Mouse (Mus musculus): ENCODE results near the gene Obsl1. TPM values are rescaled to one million over a fixed set of nuclear protein-coding genes. Genes with fewer than 3 reads are reported as not detected.
A peak's percentile ranks its signal among the peaks of the same experiment; 100 is the strongest.

Gene Obsl1
- polyA plus RNA-seq, 1 experiment from 2014 or later = 28.1 TPM

GRCm38 (mm10) chr1:75512550-75512949 lies 6.3 kb upstream of the Obsl1 start:
- no peak overlapping the region for H3K27ac ChIP-seq (replicated peaks)
- 93% methylated on average over 3 of the region's 3 CpGs for WGBS
- H3K27me3 ChIP-seq = peaks cover 8% of the 10 kb centered on the region
- H3K36me3 ChIP-seq = no peaks in the 10 kb centered on the region
- no peak overlapping the region for H3K4me2 ChIP-seq
- H3K9me3 ChIP-seq = no peaks in the 10 kb centered on the region
- H3K4me1 ChIP-seq (replicated peaks) = 0 out of 2 replicates have a peak, but pooled peaks cover 6% of the 10 kb centered on the region
- H3K4me3 ChIP-seq = no peak overlapping the region
- no peak overlapping the region for H3K9ac ChIP-seq
- ATAC-seq (ENCODE audit: low read depth) = no peak

- Histone ChIP-seq H3K4me2 (no peak overlapping the region), H3K9ac (no peak overlapping the region), H3K9me3 (no peaks in the 10 kb centered on the region), H3K36me3 (no peaks in the 10 kb centered on the region), H3K4me3 (no peak overlapping the region), H3K27me3 (peaks cover 10% of the 10 kb centered on the region), H3K4me1 (replicated peaks) (peaks cover 16% of the 10 kb centered on the region), H3K27ac (replicated peaks) (no peak overlapping the region)
- ATAC-seq (ENCODE audit: low read depth) = no peak
- 70% methylated on average over 4 of the region's 4 CpGs for WGBS
These were observed 5.4 kb upstream of the Obsl1 start for GRCm38 (mm10) chr1:75511437-75512210.

GRCm38 (mm10) chr1:75510154-75510553 lies 3.9 kb upstream of the Obsl1 start:
- no peak for ATAC-seq (ENCODE audit: low read depth)
- Histone ChIP-seq H3K36me3 (no peaks in the 10 kb centered on the region), H3K27me3 (peaks cover 10% of the 10 kb centered on the region), H3K4me3 (no peak overlapping the region), H3K4me1 (replicated peaks) (peaks cover 20% of the 10 kb centered on the region), H3K9me3 (no peaks in the 10 kb centered on the region), H3K27ac (replicated peaks) (no peak overlapping the region), H3K4me2 (no peak overlapping the region), H3K9ac (no peak overlapping the region)
- 76% methylated on average over 5 of the region's 5 CpGs for WGBS

GRCm38 (mm10) chr1:75509586-75509985 lies 3.3 kb upstream of the Obsl1 start:
- H3K36me3 ChIP-seq = no peaks in the 10 kb centered on the region
- no peak overlapping the region for H3K4me3 ChIP-seq
- H3K9me3 ChIP-seq = no peaks in the 10 kb centered on the region
- no peak overlapping the region for H3K27ac ChIP-seq (replicated peaks)
- no peak overlapping the region for H3K9ac ChIP-seq
- no peak overlapping the region for H3K4me2 ChIP-seq
- WGBS = 54% methylated on average over 20 of the region's 20 CpGs
- peaks cover 26% of the 10 kb centered on the region for H3K4me1 ChIP-seq (replicated peaks)
- peaks cover 10% of the 10 kb centered on the region for H3K27me3 ChIP-seq
- ATAC-seq (ENCODE audit: low read depth) = no peak

- peak within 1 kb of the TSS; percentile 72 for H3K4me3 ChIP-seq
- no peaks in the 10 kb centered on the region for H3K9me3 ChIP-seq
- H3K27me3 ChIP-seq = peaks cover 23% of the 10 kb centered on the region
- peaks cover 10% of the 10 kb centered on the region for H3K36me3 ChIP-seq
- H3K4me1 ChIP-seq (replicated peaks) = peaks cover 30% of the 10 kb centered on the region
- H3K4me2 ChIP-seq = peak within 1 kb of the TSS; percentile 84
- peak within 1 kb of the TSS; percentile 91 for H3K27ac ChIP-seq (replicated peaks)
- peak within 1 kb of the TSS; percentile 98 for H3K9ac ChIP-seq
- 80% methylated on average over 10 of the region's 10 CpGs for WGBS
- no peak for ATAC-seq (ENCODE audit: low read depth)
These were observed 754 bp upstream of the Obsl1 start, which contains the start of gene Inha for GRCm38 (mm10) chr1:75507006-75507405. Inha (plus strand) TSS chr1:75507077.

- ATAC-seq (ENCODE audit: low read depth) = peak; percentile 71
- peaks cover 26% of the 10 kb centered on the region for H3K36me3 ChIP-seq
- H3K9me3 ChIP-seq = no peaks in the 10 kb centered on the region
- peaks cover 23% of the 10 kb centered on the region for H3K27me3 ChIP-seq
- peaks cover 26% of the 10 kb centered on the region for H3K4me1 ChIP-seq (replicated peaks)
- peak overlapping the region; percentile 84 for H3K4me2 ChIP-seq
- H3K27ac ChIP-seq (replicated peaks) = peak overlapping the region; percentile 91
- H3K4me3 ChIP-seq = peak overlapping the region; percentile 72
- WGBS = under 1% methylated on average over 82 of the region's 84 CpGs
- peak overlapping the region; percentile 98 for H3K9ac ChIP-seq
These were observed 895 bp downstream of the Obsl1 start for GRCm38 (mm10) chr1:75505159-75505955.

- 71% methylated on average over 9 of the region's 9 CpGs for WGBS
- H3K9ac ChIP-seq = peak overlapping the region; percentile 98; the same call in 1 of the 2 replicates
- H3K4me2 ChIP-seq = peak overlapping the region; percentile 84
- ATAC-seq (ENCODE audit: low read depth) = no peak
- H3K36me3 ChIP-seq = peaks cover 34% of the 10 kb centered on the region
- H3K27me3 ChIP-seq = peaks cover 21% of the 10 kb centered on the region
- peak overlapping the region; percentile 72 for H3K4me3 ChIP-seq
- H3K27ac ChIP-seq (replicated peaks) = peak overlapping the region; percentile 91
- no peaks in the 10 kb centered on the region for H3K9me3 ChIP-seq
- H3K4me1 ChIP-seq (replicated peaks) = peaks cover 26% of the 10 kb centered on the region
These were observed 1.8 kb downstream of the Obsl1 start for GRCm38 (mm10) chr1:75504256-75505045.

GRCm38 (mm10) chr1:75503651-75503980 lies 2.6 kb downstream of the Obsl1 start:
- no peak overlapping the region for H3K4me2 ChIP-seq
- WGBS = 76% methylated on average over 23 of the region's 23 CpGs
- H3K9me3 ChIP-seq = no peaks in the 10 kb centered on the region
- no peak for ATAC-seq (ENCODE audit: low read depth)
- H3K36me3 ChIP-seq = peaks cover 37% of the 10 kb centered on the region
- peaks cover 16% of the 10 kb centered on the region for H3K27me3 ChIP-seq
- H3K27ac ChIP-seq (replicated peaks) = no peak overlapping the region
- no peak overlapping the region for H3K9ac ChIP-seq
- H3K4me3 ChIP-seq = no peak overlapping the region
- peaks cover 26% of the 10 kb centered on the region for H3K4me1 ChIP-seq (replicated peaks)

- 87% methylated on average over 25 of the region's 25 CpGs for WGBS
- Histone ChIP-seq H3K4me3 (no peak overlapping the region), H3K9me3 (no peaks in the 10 kb centered on the region), H3K36me3 (peaks cover 43% of the 10 kb centered on the region), H3K9ac (no peak overlapping the region), H3K27ac (replicated peaks) (no peak overlapping the region), H3K4me1 (replicated peaks) (peaks cover 26% of the 10 kb centered on the region), H3K4me2 (no peak overlapping the region), H3K27me3 (peaks cover 16% of the 10 kb centered on the region)
- ATAC-seq (ENCODE audit: low read depth) = no peak
These were observed 3.2 kb downstream of the Obsl1 start for GRCm38 (mm10) chr1:75502945-75503650.

GRCm38 (mm10) chr1:75501905-75502304 lies 4.3 kb downstream of the Obsl1 start:
- Histone ChIP-seq H3K9me3 (no peaks in the 10 kb centered on the region), H3K9ac (no peak overlapping the region), H3K4me3 (no peak overlapping the region), H3K4me2 (no peak overlapping the region), H3K27ac (replicated peaks) (no peak overlapping the region), H3K36me3 (peaks cover 50% of the 10 kb centered on the region), H3K4me1 (replicated peaks) (peaks cover 17% of the 10 kb centered on the region), H3K27me3 (peaks cover 13% of the 10 kb centered on the region)
- 96% methylated on average over 9 of the region's 9 CpGs for WGBS
- ATAC-seq (ENCODE audit: low read depth) = no peak

- WGBS = 80% methylated on average over 7 of the region's 7 CpGs
- H3K27ac ChIP-seq (replicated peaks) = no peak overlapping the region
- no peak overlapping the region for H3K4me2 ChIP-seq
- H3K9ac ChIP-seq = no peak overlapping the region
- peaks cover 9% of the 10 kb centered on the region for H3K4me1 ChIP-seq (replicated peaks)
- no peaks in the 10 kb centered on the region for H3K9me3 ChIP-seq
- ATAC-seq (ENCODE audit: low read depth) = no peak
- H3K4me3 ChIP-seq = no peak overlapping the region
- H3K36me3 ChIP-seq = peaks cover 57% of the 10 kb centered on the region
- peaks cover 11% of the 10 kb centered on the region for H3K27me3 ChIP-seq
These were observed 6.8 kb downstream of the Obsl1 start for GRCm38 (mm10) chr1:75499441-75499840.
